ENCODE assay signal across 8 mouse cellular contexts in genomic region chr10:7956228-7957001, GRCm38 (mm10). TPM values are rescaled to one million over a fixed set of nuclear protein-coding genes. Genes with fewer than 3 reads are reported as not detected.
DNase-seq lines count a peak whose midpoint lies in the region; ATAC-seq and TF ChIP-seq lines count a peak whose summit lies in the region.

Gene Tab2, minus strand, starts transcription at chr10:7956230.

- peak; percentile 75 for DNase-seq in ES-E14 (ENCODE audit: low read depth, low spot score)
- DNase-seq in cerebellum, adult 11-12 months, result peak; percentile 91
- peak; percentile 90 to 94 for DNase-seq in heart, postnatal 36 days
- DNase-seq in layer of hippocampus, adult 2 months (ENCODE audit: low spot score in 2 of 2), result peak; percentile 88 to 89
- peak; percentile 96 for DNase-seq in lung, embryonic 14.5 days
- DNase-seq in thymus, adult 2 months, result peak; percentile 80

- intact Hi-C loops in heart, postnatal 36 days (cut with DNase I), result loop anchor here (5.0 kb wide), 2 partner anchors 34 to 164 kb away; partner anchors contain the start of genes Ginm1 and Ppil4

- peak within 1 kb of the TSS; percentile 83 to 100 for H3K4me3 ChIP-seq in ES-E14 (ENCODE audit: insufficient read depth in 1 of 2, low read depth in 1 of 2, low read length in 2 of 2, poor library complexity in 1 of 2, severe bottlenecking in 1 of 2)
- peak within 1 kb of the TSS; percentile 92 for H3K4me3 ChIP-seq in forebrain, embryonic 16.5 days (replicated peaks; ENCODE audit: low read length)
- H3K4me3 ChIP-seq in layer of hippocampus, adult 2 months, result peak within 1 kb of the TSS; percentile 63
- H3K4me3 ChIP-seq in lung, embryonic 14.5 days (ENCODE audit: low read depth, low read length), result peak within 1 kb of the TSS; percentile 91
- H3K4me3 ChIP-seq in olfactory bulb, adult 2 months (ENCODE audit: insufficient read depth, low read depth, low read length), result peak within 1 kb of the TSS; percentile 97
- peak within 1 kb of the TSS; percentile 65 for H3K4me3 ChIP-seq in thymus, adult 2 months (ENCODE audit: control insufficient read depth, insufficient read depth, low read length)

- 0 out of 2 replicates have a peak, but pooled peaks have one; percentile 9 for TF ChIP-seq CTCF in layer of hippocampus, adult 2 months (conservative IDR thresholded peaks at IDR 0.05)
- TF ChIP-seq CTCF in lung, embryonic 14.5 days (IDR thresholded peaks at IDR 0.05; ENCODE audit: low read depth), result no peak
- no peak for TF ChIP-seq CTCF in olfactory bulb, adult 2 months (IDR thresholded peaks at IDR 0.05; ENCODE audit: insufficient read depth, low read depth, low read length)
- TF ChIP-seq CTCF in thymus, adult 2 months (IDR thresholded peaks at IDR 0.05; ENCODE audit: borderline replicate concordance, control insufficient read depth, extremely low read depth, insufficient read depth, low read length, poor library complexity), result peak; percentile 41; the same call in 1 of the 2 replicates

- peak; percentile 57; the same call in 1 of the 2 replicates for TF ChIP-seq POLR2A in olfactory bulb, adult 2 months (IDR thresholded peaks at IDR 0.05; ENCODE audit: insufficient read depth, low read depth, low read length)
- TF ChIP-seq POLR2A in thymus, adult 2 months (IDR thresholded peaks at IDR 0.05; ENCODE audit: control insufficient read depth, extremely low read depth, insufficient read depth, low read length, poor library complexity), result 0 out of 2 replicates have a peak, but pooled peaks have one; percentile 49

- H3K27me3 ChIP-seq in forebrain, embryonic 16.5 days (replicated peaks; ENCODE audit: control insufficient read depth, insufficient read depth, low read length), result no peaks in the 10 kb centered on the region
- no peaks in the 10 kb centered on the region for H3K27me3 ChIP-seq in lung, embryonic 14.5 days (ENCODE audit: insufficient read depth, low read length)
- no peaks in the 10 kb centered on the region for H3K27me3 ChIP-seq in thymus, adult 2 months (ENCODE audit: control insufficient read depth, insufficient read depth, low read length)

- peak within 1 kb of the TSS; percentile 84 for H3K27ac ChIP-seq in ES-E14 (ENCODE audit: insufficient read depth, low read depth, low read length, poor library complexity, severe bottlenecking)
- H3K27ac ChIP-seq in forebrain, embryonic 16.5 days (ENCODE audit: low read length), result peak within 1 kb of the TSS; percentile 98
- peak within 1 kb of the TSS; percentile 98 for H3K27ac ChIP-seq in layer of hippocampus, adult 2 months
- H3K27ac ChIP-seq in lung, embryonic 14.5 days (ENCODE audit: low read depth), result peak within 1 kb of the TSS; percentile 99
- H3K27ac ChIP-seq in olfactory bulb, adult 2 months (ENCODE audit: insufficient read depth, low read depth, low read length), result peak within 1 kb of the TSS; percentile 81
- H3K27ac ChIP-seq in thymus, adult 2 months (ENCODE audit: control insufficient read depth, insufficient read depth, low read length), result peak within 1 kb of the TSS; percentile 24; the same call in 1 of the 2 replicates

- no peaks in the 10 kb centered on the region for H3K36me3 ChIP-seq in ES-E14 (ENCODE audit: control insufficient read depth, insufficient read depth, low read length, poor library complexity, severe bottlenecking)
- H3K36me3 ChIP-seq in forebrain, embryonic 16.5 days (ENCODE audit: control insufficient read depth, insufficient read depth), result no peaks in the 10 kb centered on the region
- H3K36me3 ChIP-seq in lung, embryonic 14.5 days (ENCODE audit: insufficient read depth), result no peaks in the 10 kb centered on the region
- no peaks in the 10 kb centered on the region for H3K36me3 ChIP-seq in thymus, adult 2 months (ENCODE audit: control insufficient read depth, insufficient read depth, low read length)

- ATAC-seq in forebrain, embryonic 16.5 days, result peak; percentile 97
- peak; percentile 97 for ATAC-seq in lung, embryonic 14.5 days (ENCODE audit: insufficient read depth)

- peak within 1 kb of the TSS; percentile 97 for H3K9ac ChIP-seq in ES-E14 (ENCODE audit: insufficient read depth, low read depth, low read length, poor library complexity, severe bottlenecking)
- peak within 1 kb of the TSS; percentile 97 for H3K9ac ChIP-seq in forebrain, embryonic 16.5 days (replicated peaks; ENCODE audit: low read depth, low read length)
- H3K9ac ChIP-seq in lung, embryonic 14.5 days, result peak within 1 kb of the TSS; percentile 98

- in situ Hi-C loops in ES-E14 (cut with MboI; ENCODE audit: low sequenced_read_pairs in 2 of 2, unreplicated experiment in 2 of 2), result no loop called here

- H3K4me1 ChIP-seq in ES-E14 (ENCODE audit: control insufficient read depth in 2 of 2, insufficient read depth in 2 of 2, low read length in 2 of 2, poor library complexity in 1 of 2), result peaks cover 0 to 2% of the 10 kb centered on the region in 2 experiments; a peak in 1 of 4 replicates
- peaks cover 20% of the 10 kb centered on the region for H3K4me1 ChIP-seq in forebrain, embryonic 16.5 days (replicated peaks; ENCODE audit: control insufficient read depth, insufficient read depth, low read length)
- H3K4me1 ChIP-seq in lung, embryonic 14.5 days (ENCODE audit: insufficient read depth), result peaks cover 11% of the 10 kb centered on the region
- H3K4me1 ChIP-seq in olfactory bulb, adult 2 months (ENCODE audit: control insufficient read depth, insufficient read depth, low read length), result no peaks in the 10 kb centered on the region
- H3K4me1 ChIP-seq in thymus, adult 2 months (replicated peaks; ENCODE audit: control insufficient read depth, insufficient read depth, low read length), result peaks cover 2% of the 10 kb centered on the region; the same call in 1 of the 2 replicates

- no peaks in the 10 kb centered on the region for H3K9me3 ChIP-seq in ES-E14 (ENCODE audit: control insufficient read depth, insufficient read depth, low read depth, low read length)
- H3K9me3 ChIP-seq in forebrain, embryonic 16.5 days (ENCODE audit: control insufficient read depth, low read length), result no peaks in the 10 kb centered on the region
- H3K9me3 ChIP-seq in lung, embryonic 14.5 days (ENCODE audit: low read depth, low read length), result no peaks in the 10 kb centered on the region

- WGBS in forebrain, embryonic 16.5 days, result under 1% methylated on average over 62 of the region's 97 CpGs
- under 1% methylated on average over 78 of the region's 97 CpGs for WGBS in lung, embryonic 14.5 days
- WGBS in olfactory bulb, adult 2 months, result 1% methylated on average over 97 of the region's 97 CpGs
- WGBS in thymus, adult 2 months, result under 1% methylated on average over 97 of the region's 97 CpGs

- peak within 1 kb of the TSS; percentile 70 for H3K4me2 ChIP-seq in forebrain, embryonic 16.5 days (ENCODE audit: low read length)
- peak within 1 kb of the TSS; percentile 70 for H3K4me2 ChIP-seq in lung, embryonic 14.5 days

TF ChIP-seq in ES-E14, 5 proteins besides CTCF, POLR2A, EP300 and RAD21:
- TF ChIP-seq ZC3H11A (IDR thresholded peaks at IDR 0.05; ENCODE audit: borderline replicate concordance, low read depth, low read length) (no peak), CHD2 (IDR thresholded peaks at IDR 0.05; ENCODE audit: low read depth, low read length) (peak; percentile 77)
TF ChIP-seq in ES-E14: peak in this region for 1.

RNA-seq across cellular contexts. Expression of gene Tab2, which starts in this region (rescaled TPM):
- total RNA-seq in ES-E14 (2012; rRNA removed), result 47.0 and 48.4 TPM in 2 replicates
- polyA plus RNA-seq in forebrain, embryonic 16.5 days (2015; fragmentation: Nextera tagmentation; extraction: Ambion mirVana), result 14.9 and 15.8 TPM in 2 replicates
- total RNA-seq in heart, postnatal 36 days (2021), result 10 to 100 TPM; 43.3 to 45.7 TPM
- total RNA-seq in layer of hippocampus, adult 2 months (2021), result 10 to 100 TPM; 57.3 to 58.0 TPM
- 31.1 TPM in 2 replicates for polyA plus RNA-seq in lung, embryonic 14.5 days (2014; fragmentation: Nextera tagmentation; extraction: Ambion mirVana)
- 91.5 TPM in 1 of 2 replicates, not detected in the other for polyA plus RNA-seq in olfactory bulb, adult 2 months (2012; ENCODE audit: insufficient read depth, insufficient read length, low replicate concordance, missing spikeins)
- 75.7 and 78.1 TPM in 2 replicates for polyA plus RNA-seq in thymus, adult 2 months (2012; rRNA removed)

Comparison
In these comparisons a context has a peak if more than half of its experiments do, and no peak if none do; other contexts are left out.
1. Peak in every context shown above with its lines: DNase-seq, ATAC-seq, H3K4me3 ChIP-seq and H3K27ac ChIP-seq.
2. H3K27ac ChIP-seq: peak in every context shown above with its lines; median percentile 99 in lung, embryonic 14.5 days; 98 in forebrain, embryonic 16.5 days; 98 in layer of hippocampus, adult 2 months; 84 in ES-E14; 81 in olfactory bulb, adult 2 months; 24 in thymus, adult 2 months.
3. CTCF ChIP-seq: peak in layer of hippocampus, adult 2 months (single experiment) and thymus, adult 2 months (single experiment); none in lung, embryonic 14.5 days (single experiment) and olfactory bulb, adult 2 months (single experiment).